Mouse (Mus musculus) E14TG2a.4 (cell line): ENCODE results near the gene Plk2.
"Not testable (repeated sequence)": the region's sequence is repeated elsewhere in the genome, so short reads cannot be mapped to it uniquely, and the experiment has no call there.

Experiments
- H3K27me3 ChIP-seq: 2 replicates; pipeline ENCODE4 v1.6.1; 2014; ENCODE audit warnings: low read length, control low read depth; ENCODE audit not compliant: insufficient read depth
- H3K36me3 ChIP-seq: 2 replicates; pipeline ENCODE4 v1.6.1; 2014; ENCODE audit warnings: low read length, control low read depth; ENCODE audit not compliant: insufficient read depth
- H3K4me1 ChIP-seq: replicated peaks from 2 replicates; pipeline ENCODE4 v1.6.1; 2014; ENCODE audit warnings: low read depth, low read length, control low read depth
- H3K4me3 ChIP-seq: replicated peaks from 2 replicates; pipeline ENCODE4 v1.5.1; 2014; ENCODE audit warnings: mild to moderate bottlenecking, low read length
- H3K9me3 ChIP-seq: 2 replicates; pipeline ENCODE4 v1.6.1; 2014; ENCODE audit warnings: low read length, control low read depth
- CTCF ChIP-seq: conservative IDR thresholded peaks from 2 replicates; pipeline ENCODE4 v1.5.1; 2014; ENCODE audit warnings: low read length
- NANOG ChIP-seq: IDR thresholded peaks from 2 replicates; pipeline ENCODE4 v1.6.1; 2014; ENCODE audit warnings: borderline replicate concordance, low read length, mixed read lengths
- POU5F1 ChIP-seq: IDR thresholded peaks from 2 replicates; pipeline ENCODE4 v1.6.1; 2014; ENCODE audit warnings: low read length, borderline replicate concordance

Gene Plk2

GRCm38 (mm10) chr13:110394291-110395178 is at the start of gene Plk2:
Gene Plk2, plus strand, starts transcription at chr13:110395046.
- no peak for TF ChIP-seq POU5F1
- TF ChIP-seq NANOG = no peak
- 0 out of 2 replicates have a peak, but pooled peaks have one; percentile 5 for TF ChIP-seq CTCF
- H3K9me3 ChIP-seq = no peaks in the 10 kb centered on the region

GRCm38 (mm10) chr13:110346707-110347106 is 48.1 kb upstream of the Plk2 start:
- H3K4me1 ChIP-seq = no peaks in the 10 kb centered on the region
- H3K9me3 ChIP-seq = no peaks in the 10 kb centered on the region
- no peak for TF ChIP-seq CTCF
- no peak for TF ChIP-seq NANOG
- no peaks in the 10 kb centered on the region for H3K36me3 ChIP-seq
- H3K4me3 ChIP-seq = no peak overlapping the region
- peaks cover 2% of the 10 kb centered on the region; the same call in 1 of the 2 replicates for H3K27me3 ChIP-seq

More at GRCm38 (mm10) chr13:110394291-110395178, at the start of gene Plk2:
- Histone ChIP-seq H3K27me3 (peaks cover 20% of the 10 kb centered on the region), H3K36me3 (peaks cover 22% of the 10 kb centered on the region), H3K4me3 (peak within 1 kb of the TSS; percentile 86), H3K4me1 (peaks cover 9% of the 10 kb centered on the region)

- TF ChIP-seq NANOG (no peak), POU5F1 (no peak), CTCF (no peak)
- no peaks in the 10 kb centered on the region for H3K9me3 ChIP-seq
- no peaks in the 10 kb centered on the region for H3K36me3 ChIP-seq
- H3K27me3 ChIP-seq = 0 out of 2 replicates have a peak, but pooled peaks cover 2% of the 10 kb centered on the region
- H3K4me1 ChIP-seq = no peaks in the 10 kb centered on the region
- no peak overlapping the region for H3K4me3 ChIP-seq
Observed at GRCm38 (mm10) chr13:110351051-110351450, 43.8 kb upstream of the Plk2 start.

GRCm38 (mm10) chr13:110356941-110357340 is 37.9 kb upstream of the Plk2 start, which contains the start of gene Gapt:
Gene Gapt, minus strand, starts transcription at chr13:110357199.
- Histone ChIP-seq H3K4me3 (no peak within 1 kb of the TSS), H3K4me1 (no peaks in the 10 kb centered on the region), H3K27me3 (0 out of 2 replicates have a peak, but pooled peaks cover 2% of the 10 kb centered on the region), H3K9me3 (no peaks in the 10 kb centered on the region), H3K36me3 (no peaks in the 10 kb centered on the region)
- TF ChIP-seq POU5F1 (no peak), NANOG (no peak), CTCF (no peak)

- Histone ChIP-seq H3K9me3 (peaks cover 8% of the 10 kb centered on the region), H3K4me1 (no peaks in the 10 kb centered on the region), H3K4me3 (no peak overlapping the region), H3K36me3 (no peaks in the 10 kb centered on the region), H3K27me3 (no peaks in the 10 kb centered on the region)
- TF ChIP-seq CTCF (no peak), NANOG (no peak), POU5F1 (no peak)
Observed at GRCm38 (mm10) chr13:110363722-110364121, 31.1 kb upstream of the Plk2 start.

- H3K27me3 ChIP-seq = no peaks in the 10 kb centered on the region
- H3K4me3 ChIP-seq = no peak overlapping the region
- TF ChIP-seq POU5F1 (no peak), NANOG (no peak), CTCF (no peak)
- H3K4me1 ChIP-seq = no peaks in the 10 kb centered on the region
- H3K9me3 ChIP-seq = peaks cover 22% of the 10 kb centered on the region
- no peaks in the 10 kb centered on the region for H3K36me3 ChIP-seq
Observed at GRCm38 (mm10) chr13:110366477-110366876, 28.4 kb upstream of the Plk2 start.

GRCm38 (mm10) chr13:110367961-110368555 is 26.8 kb upstream of the Plk2 start:
- no peaks in the 10 kb centered on the region for H3K27me3 ChIP-seq
- TF ChIP-seq POU5F1 (no peak), NANOG (no peak)
- H3K4me3 ChIP-seq = no peak overlapping the region
- no peaks in the 10 kb centered on the region for H3K4me1 ChIP-seq
- no peaks in the 10 kb centered on the region for H3K36me3 ChIP-seq
- H3K9me3 ChIP-seq = peaks cover 22% of the 10 kb centered on the region

GRCm38 (mm10) chr13:110368556-110369040 is 26.2 kb upstream of the Plk2 start:
- H3K4me3 ChIP-seq, H3K4me1 ChIP-seq, H3K36me3 ChIP-seq, H3K27me3 ChIP-seq: not testable (repeated sequence)
- peak; percentile 76 for TF ChIP-seq CTCF
- H3K9me3 ChIP-seq = peaks cover 22% of the 10 kb centered on the region
